Mouse (Mus musculus) E14TG2a.4 (cell line): ENCODE measurements around the gene Ccdc81.

Experiments
- CTCF ChIP-seq: conservative IDR thresholded peaks from 2 replicates; pipeline ENCODE4 v1.5.1; 2014; ENCODE audit warnings: low read length
- NANOG ChIP-seq: IDR thresholded peaks from 2 replicates; pipeline ENCODE4 v1.6.1; 2014; ENCODE audit warnings: borderline replicate concordance, low read length, mixed read lengths
- POU5F1 ChIP-seq: IDR thresholded peaks from 2 replicates; pipeline ENCODE4 v1.6.1; 2014; ENCODE audit warnings: low read length, borderline replicate concordance

GRCm38 (mm10) chr7:89913432-89914158 lies 10.2 kb upstream of the Ccdc81 start:
- TF ChIP-seq CTCF (no peak), NANOG (no peak), POU5F1 (no peak)
